Mouse (Mus musculus) frontal cortex, postnatal 14 days (tissue): Measurements from ENCODE around the gene Olfr1392.

ENCODE experiments used
- DNase-seq, 2 experiments: peaks; one replicate each; pipeline ENCODE4 v3.0.0; 2022; ENCODE audit warnings: low spot score in 2 of 2

Gene Olfr1392

DNA sequence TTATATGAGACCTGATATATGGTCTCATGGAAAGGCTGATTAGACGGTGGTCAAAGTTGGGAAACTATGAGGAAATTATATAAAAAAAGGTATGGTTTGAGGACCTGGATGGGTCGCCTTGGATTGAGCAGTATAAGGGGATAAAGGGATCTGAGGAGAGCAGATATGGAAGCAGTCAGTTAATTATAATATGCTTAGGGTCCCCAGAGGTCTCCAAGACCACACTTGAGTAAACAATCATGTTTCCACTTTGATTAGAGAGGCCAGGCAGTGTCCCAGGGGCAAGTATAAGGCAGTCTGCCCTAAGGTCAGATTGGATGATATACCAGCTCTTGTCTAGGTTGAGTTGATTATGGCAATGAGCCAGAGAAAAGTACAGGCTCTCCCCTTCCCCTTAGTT, 37.4 kb downstream of the Olfr1392 start, which contains the start of gene Olfr1391:
TSS of gene Olfr1391 (plus strand) at position 301 of the 400 bp plus-strand sequence.
- DNase-seq = no peak

DNA sequence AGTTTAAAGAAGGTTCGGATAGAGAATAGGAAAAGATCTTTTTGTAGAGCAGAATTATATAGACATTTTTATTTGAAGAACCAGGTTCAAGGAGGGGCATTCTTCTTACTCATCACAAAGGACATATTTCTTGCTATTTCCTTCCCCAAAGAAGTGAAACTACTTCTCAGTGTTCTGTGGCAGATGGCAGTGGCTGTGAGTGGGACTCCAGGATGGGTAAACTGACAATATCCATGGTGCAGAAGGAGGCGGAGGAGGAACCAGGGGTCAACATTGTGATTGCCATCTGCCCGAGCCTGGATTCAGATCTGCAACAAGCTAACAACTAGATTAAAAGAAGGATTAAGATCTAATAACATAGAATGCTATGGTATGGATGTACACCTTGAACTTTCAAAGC, 41.6 kb downstream of the Olfr1392 start:
- no peak for DNase-seq

DNA sequence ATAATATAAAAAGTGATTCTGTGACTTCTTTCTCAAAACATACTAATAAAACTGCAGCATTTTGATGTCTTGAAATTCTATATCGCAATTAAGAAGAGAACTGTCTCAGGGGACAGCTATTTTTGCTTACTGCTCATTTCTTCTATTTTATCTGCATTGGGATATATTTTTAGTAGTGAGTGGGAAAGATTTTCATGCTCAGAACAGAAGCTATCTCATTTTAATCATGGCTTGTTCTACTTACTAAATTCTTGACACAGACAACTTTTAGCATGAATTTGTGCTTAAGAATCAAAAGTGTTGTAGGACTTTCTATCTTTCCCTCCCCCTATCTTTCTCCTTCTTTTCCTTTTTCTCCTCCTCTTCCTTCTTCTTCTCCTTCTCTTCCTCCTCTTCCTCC, 44.6 kb downstream of the Olfr1392 start:
- no peak for DNase-seq

DNA sequence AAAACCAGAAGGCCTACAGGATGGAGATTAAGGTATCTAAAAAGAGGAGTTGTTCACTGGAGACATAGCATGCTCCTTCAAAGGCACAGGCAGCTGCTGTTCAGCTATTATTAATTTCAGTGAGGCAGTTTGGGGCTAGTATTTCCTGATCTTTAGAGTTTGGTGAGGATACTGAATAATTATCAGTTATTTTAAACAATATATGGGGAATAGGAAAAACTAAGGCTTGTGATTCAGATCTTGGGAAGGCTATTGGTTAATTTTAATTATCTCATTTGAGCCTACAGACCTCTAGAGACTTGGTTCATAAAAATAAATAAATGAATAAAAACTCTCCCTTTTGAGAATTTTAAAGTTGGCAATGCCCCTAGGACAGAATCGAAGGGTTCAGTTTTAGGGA, 49.8 kb downstream of the Olfr1392 start, which contains the start of gene Olfr1390:
TSS of gene Olfr1390 (plus strand) at position 301 of the 400 bp plus-strand sequence.
- no peak for DNase-seq

DNA sequence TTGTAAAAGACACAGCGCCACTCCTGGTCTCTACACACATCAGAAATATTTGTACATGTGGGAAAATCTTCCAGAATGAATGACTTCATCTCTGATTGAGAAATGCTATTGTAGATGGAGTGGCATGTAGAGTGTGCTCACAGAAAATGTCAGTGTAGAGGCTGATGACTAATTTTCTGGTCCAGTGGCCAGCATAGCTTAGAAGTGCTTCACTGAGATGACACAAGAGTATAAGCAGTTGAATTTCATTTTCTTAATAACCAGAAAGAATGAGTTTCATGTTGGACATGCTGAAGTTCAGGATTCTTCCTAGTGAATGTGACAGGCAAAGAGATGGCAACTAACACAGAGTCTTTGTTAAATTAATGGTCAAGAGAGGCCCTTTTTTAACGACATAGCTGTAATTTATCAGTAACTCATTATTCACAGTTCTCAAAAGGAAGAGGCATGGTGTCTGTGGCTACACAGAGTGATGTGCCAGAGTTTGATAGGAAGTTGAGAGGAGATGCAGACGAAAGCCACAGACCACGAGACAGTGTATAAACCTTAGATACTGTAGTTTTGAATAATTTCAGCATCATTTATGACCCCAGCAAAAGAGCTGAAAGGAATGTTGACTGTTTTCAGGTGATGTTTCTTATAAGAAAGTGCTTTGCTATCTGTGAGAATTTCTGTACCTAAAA, 52.2 kb downstream of the Olfr1392 start:
- DNase-seq = no peak
